In genomic region chr5:149527292-149527691, GRCm38 (mm10) we compare ENCODE assay signal across 7 mouse cellular contexts. TPM values are rescaled to one million over a fixed set of nuclear protein-coding genes. Genes with fewer than 3 reads are reported as not detected.
"Had no signal": no experiment of that assay in that cellular context is flagged by ENCODE, and none has a peak within 500 bp of the region (broad histone marks: within the 10 kb centered on the region; RNA-seq: fewer than 3 reads in every experiment).

No protein-coding gene starts in this region.

RNA-seq across cellular contexts. Expression of gene Wdr95, which starts 1.2 kb away (rescaled TPM):
- polyA plus RNA-seq: kidney, embryonic 14.5 days; limb, embryonic 11.5 days; liver, embryonic 12.5 days; liver, embryonic 16.5 days; lung, embryonic 14.5 days; macrophage; stomach, postnatal 0 days had no signal
